Comparison of ENCODE assay signal across 27 mouse cellular contexts in genomic region chr2:19490262-19490661, GRCm38 (mm10). TPM values are rescaled to one million over a fixed set of nuclear protein-coding genes. Genes with fewer than 3 reads are reported as not detected.
"Had no signal": no experiment of that assay in that cellular context is flagged by ENCODE, and none has a peak within 500 bp of the region (broad histone marks: within the 10 kb centered on the region; RNA-seq: fewer than 3 reads in every experiment).

No protein-coding gene starts in this region.

- DNase-seq: gastrocnemius, postnatal 14 days; gastrocnemius, postnatal 36 days; heart, adult 11 months; heart, adult 2 months; heart, postnatal 14 days; heart, postnatal 36 days; kidney, adult 18-20 months; kidney, adult 8-10 months; kidney, postnatal 10 days; kidney, postnatal 25 days; kidney, postnatal 4 days; liver had no signal

- H3K4me1 ChIP-seq: heart, embryonic 13.5 days; heart, embryonic 15.5 days; hindbrain, embryonic 13.5 days; hindbrain, embryonic 15.5 days; limb, embryonic 10.5 days; limb, embryonic 12.5 days had no signal

- H3K4me2 ChIP-seq: heart, embryonic 11.5 days; heart, embryonic 13.5 days; heart, embryonic 15.5 days; hindbrain, embryonic 13.5 days; hindbrain, embryonic 15.5 days; limb, embryonic 12.5 days; liver, embryonic 11.5 days had no signal

- ATAC-seq: hindbrain, postnatal 0 days had no signal

- H3K27me3 ChIP-seq: heart, embryonic 15.5 days; hindbrain, embryonic 13.5 days; hindbrain, embryonic 15.5 days; limb, embryonic 12.5 days had no signal

- H3K9me3 ChIP-seq: heart, embryonic 13.5 days; heart, embryonic 15.5 days; hindbrain, embryonic 13.5 days; hindbrain, embryonic 15.5 days; limb, embryonic 10.5 days; limb, embryonic 12.5 days had no signal

- H3K36me3 ChIP-seq: heart, embryonic 13.5 days; heart, embryonic 15.5 days; hindbrain, embryonic 13.5 days; hindbrain, embryonic 15.5 days; limb, embryonic 10.5 days; limb, embryonic 12.5 days had no signal

- H3K4me3 ChIP-seq: heart, adult 2 months; heart, embryonic 13.5 days; heart, embryonic 15.5 days; hindbrain, embryonic 13.5 days; hindbrain, embryonic 15.5 days; layer of hippocampus, adult 2 months; left cerebral cortex, adult 2 months; limb, embryonic 10.5 days; limb, embryonic 12.5 days had no signal

- H3K9ac ChIP-seq: heart, embryonic 13.5 days; heart, embryonic 15.5 days; hindbrain, embryonic 13.5 days; hindbrain, embryonic 15.5 days; limb, embryonic 12.5 days had no signal

- H3K27ac ChIP-seq: heart, adult 2 months; heart, embryonic 13.5 days; heart, embryonic 15.5 days; hindbrain, embryonic 13.5 days; hindbrain, embryonic 15.5 days; hindbrain, postnatal 0 days; layer of hippocampus, adult 2 months; left cerebral cortex, adult 2 months; limb, embryonic 10.5 days; limb, embryonic 12.5 days had no signal

RNA-seq across cellular contexts. Expression of gene Ptf1a, which starts 44.8 kb away (rescaled TPM):
- polyA plus RNA-seq: gonadal fat pad, adult 2 months; heart, adult 2 months; heart, embryonic 11.5 days; heart, embryonic 13.5 days; heart, embryonic 15.5 days; heart, postnatal 0 days; kidney, embryonic 14.5 days; kidney, embryonic 16.5 days; limb, embryonic 10.5 days; limb, embryonic 12.5 days; liver, embryonic 11.5 days had no signal
